Mouse (Mus musculus) lung, adult 2 months (tissue): ENCODE results near the gene Krtap31-2.

ENCODE experiments used
- CTCF ChIP-seq: fragments of 200-500 bp; IDR thresholded peaks from 2 replicates; pipeline ENCODE4 v1.5.1; 2011; ENCODE audit warnings: mild to moderate bottlenecking, low read length, control low read depth; ENCODE audit not compliant: insufficient read depth
- POLR2A ChIP-seq: fragments of 200-500 bp; IDR thresholded peaks from 2 replicates; pipeline ENCODE4 v1.6.1; 2011; ENCODE audit warnings: low read depth, mild to moderate bottlenecking, control low read depth, low read length, borderline replicate concordance; ENCODE audit errors: extremely low read depth

DNA sequence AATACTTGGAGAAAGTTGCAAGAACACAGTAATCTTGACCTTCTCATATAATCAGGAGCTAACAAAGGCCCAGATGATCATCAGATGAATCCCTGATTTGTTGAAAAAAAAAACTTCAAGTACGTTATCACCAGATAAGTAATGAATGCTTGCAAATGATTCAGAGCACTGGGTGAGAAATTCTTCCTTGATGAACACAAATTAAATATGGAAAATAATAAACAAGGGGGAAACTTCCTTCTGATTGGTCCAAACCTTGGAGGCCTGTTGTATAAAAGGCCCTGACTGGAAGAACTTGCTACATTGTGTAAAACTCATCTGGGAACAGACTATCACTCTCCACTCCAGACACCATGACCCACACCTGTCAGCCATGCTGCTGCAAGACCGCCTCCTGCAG is 28.5 kb upstream of the Krtap31-2 start, which contains the start of gene Krtap31-1:
- TF ChIP-seq CTCF (no peak), POLR2A (no peak)
